In genomic region chr15:101241236-101241635, GRCm38 (mm10) we compare ENCODE assay signal across 8 mouse cellular contexts. TPM values are rescaled to one million over a fixed set of nuclear protein-coding genes. Genes with fewer than 3 reads are reported as not detected.
DNase-seq lines count a peak whose midpoint lies in the region; ATAC-seq and TF ChIP-seq lines count a peak whose summit lies in the region.

No protein-coding gene starts in this region.

- H3K4me1 ChIP-seq in lung, embryonic 14.5 days (ENCODE audit: insufficient read depth), result no peaks in the 10 kb centered on the region
- H3K4me1 ChIP-seq in embryonic fibroblast, embryonic 13.5 days (ENCODE audit: control insufficient read depth, insufficient read depth, low read length), result no peaks in the 10 kb centered on the region
- no peaks in the 10 kb centered on the region for H3K4me1 ChIP-seq in hindbrain, postnatal 0 days (ENCODE audit: insufficient read depth, low read length)
- peaks cover 24% of the 10 kb centered on the region for H3K4me1 ChIP-seq in neural tube, embryonic 15.5 days

- ATAC-seq in lung, embryonic 14.5 days (ENCODE audit: insufficient read depth), result no peak
- no peak for ATAC-seq in hindbrain, postnatal 0 days
- no peak for ATAC-seq in neural tube, embryonic 15.5 days (ENCODE audit: low FRiP score)
- ATAC-seq in megakaryocyte progenitor cell, adult 5-6 weeks (replicated peaks; ENCODE audit: poor library complexity), result no peak

- WGBS in lung, embryonic 14.5 days, result 42% methylated on average over 9 of the region's 9 CpGs
- WGBS in hindbrain, postnatal 0 days, result 70% methylated on average over 9 of the region's 9 CpGs
- 68% methylated on average over 9 of the region's 9 CpGs for WGBS in neural tube, embryonic 15.5 days

- peak overlapping the region; percentile 21; the same call in 1 of the 2 replicates for H3K9ac ChIP-seq in lung, embryonic 14.5 days
- H3K9ac ChIP-seq in hindbrain, postnatal 0 days (replicated peaks; ENCODE audit: low read length), result no peak overlapping the region; the same call in 1 of the 2 replicates
- peak overlapping the region; percentile 37 for H3K9ac ChIP-seq in neural tube, embryonic 15.5 days (replicated peaks)

- H3K36me3 ChIP-seq in lung, embryonic 14.5 days (ENCODE audit: insufficient read depth), result no peaks in the 10 kb centered on the region
- no peaks in the 10 kb centered on the region for H3K36me3 ChIP-seq in hindbrain, postnatal 0 days (ENCODE audit: insufficient read depth, low read length)
- no peaks in the 10 kb centered on the region for H3K36me3 ChIP-seq in neural tube, embryonic 15.5 days

- TF ChIP-seq CTCF in lung, embryonic 14.5 days (IDR thresholded peaks at IDR 0.05; ENCODE audit: low read depth), result no peak
- TF ChIP-seq CTCF in embryonic fibroblast, embryonic 13.5 days (IDR thresholded peaks at IDR 0.05; ENCODE audit: borderline replicate concordance, insufficient read depth, low read length), result no peak
- TF ChIP-seq CTCF in hindbrain, postnatal 0 days (IDR thresholded peaks at IDR 0.05; ENCODE audit: low read depth), result no peak

- no peak for TF ChIP-seq POLR2A in embryonic fibroblast, embryonic 13.5 days (IDR thresholded peaks at IDR 0.05; ENCODE audit: low read depth, low read length)

- no peak for DNase-seq in lung, embryonic 14.5 days
- no peak for DNase-seq in lung, postnatal 36 days
- DNase-seq in hindbrain, postnatal 0 days (ENCODE audit: low spot score), result no peak
- no peak for DNase-seq in spleen, postnatal 4 days (ENCODE audit: low spot score in 2 of 2)
- no peak for DNase-seq in gastrocnemius, postnatal 4 days (ENCODE audit: low spot score in 2 of 2)

- H3K4me3 ChIP-seq in lung, embryonic 14.5 days (ENCODE audit: low read depth, low read length), result 0 out of 2 replicates have a peak overlapping the region, but pooled peaks have one; percentile 15
- H3K4me3 ChIP-seq in embryonic fibroblast, embryonic 13.5 days (ENCODE audit: insufficient read depth, low read length), result 0 out of 2 replicates have a peak overlapping the region, but pooled peaks have one; percentile 0
- H3K4me3 ChIP-seq in hindbrain, postnatal 0 days (ENCODE audit: low read length), result 0 out of 2 replicates have a peak overlapping the region, but pooled peaks have one; percentile 10
- H3K4me3 ChIP-seq in neural tube, embryonic 15.5 days (replicated peaks), result no peak overlapping the region

- H3K9me3 ChIP-seq in lung, embryonic 14.5 days (ENCODE audit: low read depth, low read length), result no peaks in the 10 kb centered on the region
- no peaks in the 10 kb centered on the region for H3K9me3 ChIP-seq in hindbrain, postnatal 0 days (ENCODE audit: low read length)
- no peaks in the 10 kb centered on the region for H3K9me3 ChIP-seq in neural tube, embryonic 15.5 days (replicated peaks)

- 0 out of 2 replicates have a peak, but pooled peaks cover 3% of the 10 kb centered on the region for H3K27me3 ChIP-seq in lung, embryonic 14.5 days (ENCODE audit: insufficient read depth, low read length)
- no peaks in the 10 kb centered on the region for H3K27me3 ChIP-seq in hindbrain, postnatal 0 days (ENCODE audit: insufficient read depth, low read length)
- H3K27me3 ChIP-seq in neural tube, embryonic 15.5 days (replicated peaks), result 0 out of 2 replicates have a peak, but pooled peaks cover 5% of the 10 kb centered on the region

- H3K27ac ChIP-seq in lung, embryonic 14.5 days (ENCODE audit: low read depth), result peak overlapping the region; percentile 13; the same call in 1 of the 2 replicates
- H3K27ac ChIP-seq in embryonic fibroblast, embryonic 13.5 days (ENCODE audit: insufficient read depth, low read length), result no peak overlapping the region
- H3K27ac ChIP-seq in hindbrain, postnatal 0 days, result no peak overlapping the region
- no peak overlapping the region for H3K27ac ChIP-seq in neural tube, embryonic 15.5 days (replicated peaks)

- peak overlapping the region; percentile 53 for H3K4me2 ChIP-seq in lung, embryonic 14.5 days
- H3K4me2 ChIP-seq in hindbrain, postnatal 0 days (ENCODE audit: low read depth, low read length), result peak overlapping the region; percentile 48
- peak overlapping the region; percentile 52 for H3K4me2 ChIP-seq in neural tube, embryonic 15.5 days

RNA-seq across cellular contexts. Expression of gene Nr4a1, which starts 12.8 kb away (rescaled TPM):
- 8.8 TPM in 2 replicates for polyA plus RNA-seq in lung, embryonic 14.5 days (2014; fragmentation: Nextera tagmentation; extraction: Ambion mirVana)
- polyA plus RNA-seq in embryonic fibroblast, embryonic 13.5 days (2011; ENCODE audit: insufficient read length, low read depth, missing spikeins), result 60.9 and 68.2 TPM in 2 replicates
- 9.3 and 10.3 TPM in 2 replicates for total RNA-seq in hindbrain, postnatal 0 days (2014; rRNA removed)
- polyA plus RNA-seq in hindbrain, postnatal 0 days (2015; fragmentation: Nextera tagmentation; extraction: Ambion mirVana), result 5.3 and 6.5 TPM in 2 replicates
- 7.9 and 10.6 TPM in 2 replicates for polyA plus RNA-seq in neural tube, embryonic 15.5 days (2015; fragmentation: Nextera tagmentation; extraction: Ambion mirVana)
- total RNA-seq in gastrocnemius, postnatal 4 days (2021), result 10 to 100 TPM; 25.3 to 26.0 TPM
- 6.5 and 11.3 TPM in 2 replicates for total RNA-seq in megakaryocyte progenitor cell, adult 5-6 weeks (2015)
- 7.1 and 7.9 TPM in 2 replicates for total RNA-seq in megakaryocyte progenitor cell, adult 5-6 weeks (2017)

RNA-seq across cellular contexts. Expression of gene Grasp, which starts 17.2 kb away (rescaled TPM):
- polyA plus RNA-seq in lung, embryonic 14.5 days (2014; fragmentation: Nextera tagmentation; extraction: Ambion mirVana), result 7.8 and 10.4 TPM in 2 replicates
- polyA plus RNA-seq in embryonic fibroblast, embryonic 13.5 days (2011; ENCODE audit: insufficient read length, low read depth, missing spikeins), result 9.0 and 9.3 TPM in 2 replicates
- 6.7 and 8.7 TPM in 2 replicates for total RNA-seq in hindbrain, postnatal 0 days (2014; rRNA removed)
- polyA plus RNA-seq in hindbrain, postnatal 0 days (2015; fragmentation: Nextera tagmentation; extraction: Ambion mirVana), result 1.5 and 1.6 TPM in 2 replicates
- polyA plus RNA-seq in neural tube, embryonic 15.5 days (2015; fragmentation: Nextera tagmentation; extraction: Ambion mirVana), result 2.2 and 2.5 TPM in 2 replicates
- 10 to 100 TPM; 14.1 to 14.7 TPM for total RNA-seq in gastrocnemius, postnatal 4 days (2021)
- total RNA-seq in megakaryocyte progenitor cell, adult 5-6 weeks (2015), result 0.98 and 1.1 TPM in 2 replicates
- total RNA-seq in megakaryocyte progenitor cell, adult 5-6 weeks (2017), result 1.00 and 1.1 TPM in 2 replicates

RNA-seq across cellular contexts. Expression of gene Atg101, which starts 42.8 kb away (rescaled TPM):
- 59.1 and 64.7 TPM in 2 replicates for polyA plus RNA-seq in lung, embryonic 14.5 days (2014; fragmentation: Nextera tagmentation; extraction: Ambion mirVana)
- 20.4 and 21.3 TPM in 2 replicates for polyA plus RNA-seq in embryonic fibroblast, embryonic 13.5 days (2011; ENCODE audit: insufficient read length, low read depth, missing spikeins)
- total RNA-seq in hindbrain, postnatal 0 days (2014; rRNA removed), result 44.1 and 52.3 TPM in 2 replicates
- 69.1 and 75.3 TPM in 2 replicates for polyA plus RNA-seq in hindbrain, postnatal 0 days (2015; fragmentation: Nextera tagmentation; extraction: Ambion mirVana)
- polyA plus RNA-seq in neural tube, embryonic 15.5 days (2015; fragmentation: Nextera tagmentation; extraction: Ambion mirVana), result 77.2 TPM in 2 replicates
- 10 to 100 TPM; 24.8 to 25.8 TPM for total RNA-seq in gastrocnemius, postnatal 4 days (2021)
- total RNA-seq in megakaryocyte progenitor cell, adult 5-6 weeks (2015), result 7.9 and 13.1 TPM in 2 replicates
- total RNA-seq in megakaryocyte progenitor cell, adult 5-6 weeks (2017), result 58.6 and 63.5 TPM in 2 replicates

RNA-seq across cellular contexts. Expression of gene 6030408B16Rik, which starts 51.8 kb away (rescaled TPM):
- 41.0 and 41.4 TPM in 2 replicates for polyA plus RNA-seq in lung, embryonic 14.5 days (2014; fragmentation: Nextera tagmentation; extraction: Ambion mirVana)
- not detected in 2 replicates for polyA plus RNA-seq in embryonic fibroblast, embryonic 13.5 days (2011; ENCODE audit: insufficient read length, low read depth, missing spikeins)
- not detected in 2 replicates for total RNA-seq in hindbrain, postnatal 0 days (2014; rRNA removed)
- polyA plus RNA-seq in hindbrain, postnatal 0 days (2015; fragmentation: Nextera tagmentation; extraction: Ambion mirVana), result 0.15 and 0.30 TPM in 2 replicates
- polyA plus RNA-seq in neural tube, embryonic 15.5 days (2015; fragmentation: Nextera tagmentation; extraction: Ambion mirVana), result 0.44 and 0.63 TPM in 2 replicates
- under 1 TPM in 1 of 2 experiments, not detected in 1; 0.59 TPM for total RNA-seq in gastrocnemius, postnatal 4 days (2021)
- not detected in 2 replicates for total RNA-seq in megakaryocyte progenitor cell, adult 5-6 weeks (2015)
- total RNA-seq in megakaryocyte progenitor cell, adult 5-6 weeks (2017), result not detected in 2 replicates
